Mouse (Mus musculus) layer of hippocampus, postnatal 25 days (tissue): Measurements from ENCODE around the gene Catsperd. TPM values are rescaled to one million over a fixed set of nuclear protein-coding genes. Genes with fewer than 3 reads are reported as not detected.

Source experiments
- DNase-seq, 2 experiments: peaks; one replicate each; pipeline ENCODE4 v3.0.0; 2022; ENCODE audit warnings: mixed read lengths in 2 of 2, low spot score in 1 of 2; ENCODE audit errors: extremely low spot score in 1 of 2
- total RNA-seq, 2 experiments: library from RNA; stranded (reverse); gene quantifications; 2 replicates each; pipeline ENCODE4 v1.2.3; 2021

The Catsperd gene
- total RNA-seq, 2 experiments from 2014 or later, result 0.44 to 0.85 TPM

DNA sequence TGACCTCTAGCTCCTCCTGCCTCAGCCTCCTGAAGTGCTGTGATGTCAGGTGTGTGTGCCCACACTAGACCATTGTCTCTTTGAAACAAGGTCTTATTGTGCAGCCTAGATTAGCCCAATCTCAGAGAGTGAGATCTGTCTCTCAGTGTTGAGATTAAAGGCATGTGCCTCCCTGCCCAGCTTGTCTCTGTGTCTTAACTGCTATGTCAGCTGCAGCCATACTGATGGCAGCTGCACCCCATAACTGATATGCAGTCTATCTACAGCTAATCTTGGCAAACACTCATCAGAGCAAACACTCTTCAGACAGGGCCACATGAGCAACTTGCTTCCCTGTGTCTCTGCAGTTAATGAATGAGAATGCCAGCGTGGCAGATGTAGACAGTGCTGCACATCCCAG is 78.6 kb downstream of the Catsperd start:
- no peak for DNase-seq

DNA sequence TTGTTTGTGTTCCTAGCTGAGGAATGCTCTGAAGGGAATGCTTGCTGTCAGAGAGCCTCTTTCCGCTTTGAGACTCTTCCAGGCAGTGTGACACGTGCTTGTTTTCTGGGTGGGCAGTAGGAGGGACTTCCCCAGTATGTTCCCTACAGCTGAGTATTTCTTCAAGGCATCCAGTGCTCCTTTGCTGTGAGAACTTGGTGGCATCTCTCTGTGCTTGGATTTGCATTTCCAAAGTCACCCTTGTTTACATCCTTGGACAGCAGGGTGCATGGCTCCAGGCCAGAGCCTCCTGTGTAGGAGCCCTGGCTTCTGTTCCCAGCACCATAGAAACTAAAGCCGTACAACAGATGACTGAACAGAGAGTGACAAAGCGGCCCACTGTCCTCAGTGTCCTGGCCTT is 80.7 kb downstream of the Catsperd start:
- DNase-seq, result no peak

DNA sequence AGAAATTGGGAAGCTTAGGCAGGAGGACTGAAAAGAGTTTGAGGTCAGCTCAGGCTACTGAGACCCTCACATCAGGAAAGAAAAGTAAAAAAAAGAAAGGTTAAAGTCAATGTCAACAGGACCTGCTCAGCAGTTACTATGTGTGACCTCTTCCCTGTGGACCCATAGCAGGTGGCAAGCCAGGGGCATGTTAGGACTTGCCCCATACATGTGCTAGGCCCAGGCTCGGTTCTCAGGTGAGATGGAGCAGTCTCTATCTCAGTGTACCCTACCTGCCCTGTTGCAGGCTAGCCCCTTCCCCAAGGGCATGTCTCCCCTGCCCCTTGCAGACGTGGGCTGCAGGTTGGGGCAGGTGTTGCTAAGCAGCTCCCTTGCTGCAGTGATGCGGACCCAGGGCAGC is 81.8 kb downstream of the Catsperd start:
- no peak for DNase-seq

Other genes starting within 250 kb of the Catsperd start
- 100 to 1,000 TPM; 658 to 741 TPM for gene Ptprs, start 151.7 kb upstream of the Catsperd start, total RNA-seq
- not detected for gene Znrf4, start 115.7 kb upstream of the Catsperd start, total RNA-seq
- gene Gm20219, start 73.8 kb upstream of the Catsperd start, total RNA-seq, result 1 to 10 TPM; 1.9 to 3.4 TPM
- gene Safb2, start 43.6 kb upstream of the Catsperd start, total RNA-seq, result 100 to 1,000 TPM in 1 of 2 experiments, 10 to 100 TPM in 1; 87.9 to 144 TPM
- 100 to 1,000 TPM; 148 to 163 TPM for gene Safb, start 43.3 kb upstream of the Catsperd start, total RNA-seq
- gene 2410015M20Rik, start 18.4 kb upstream of the Catsperd start, total RNA-seq, result 100 to 1,000 TPM; 138 to 163 TPM
- 100 to 1,000 TPM; 341 to 404 TPM for gene Rpl36, start 14.7 kb upstream of the Catsperd start, total RNA-seq
- 10 to 100 TPM; 62.1 to 62.5 TPM for gene Lonp1, start 1.3 kb upstream of the Catsperd start, total RNA-seq
- gene Ranbp3, start 45.2 kb downstream of the Catsperd start, total RNA-seq, result 10 to 100 TPM; 85.2 to 91.0 TPM
- 100 to 1,000 TPM; 242 to 258 TPM for gene Ndufa11, start 89.6 kb downstream of the Catsperd start, total RNA-seq
- 10 to 100 TPM; 11.5 to 14.4 TPM for gene Vmac, start 89.9 kb downstream of the Catsperd start, total RNA-seq
- 1 to 10 TPM; 2.7 to 3.6 TPM for gene Nrtn, start 129.4 kb downstream of the Catsperd start, total RNA-seq
- gene Dus3l, start 136.6 kb downstream of the Catsperd start, total RNA-seq, result 10 to 100 TPM; 61.1 to 73.0 TPM
- gene Prr22, start 142.1 kb downstream of the Catsperd start, total RNA-seq, result 1 to 10 TPM in 1 of 2 experiments, under 1 TPM in 1; 0.89 to 1.6 TPM
- gene Rfx2, start 202.9 kb downstream of the Catsperd start, total RNA-seq, result 1 to 10 TPM; 3.8 to 4.4 TPM
- not detected for gene Acsbg2, start 246.3 kb downstream of the Catsperd start, total RNA-seq
- under 1 TPM; 0.10 to 0.14 TPM for gene 1700061G19Rik, start 247.3 kb downstream of the Catsperd start, total RNA-seq